Mouse (Mus musculus) c-Kit-positive CD71-negative TER-119-negative erythroid progenitor cells, embryonic 14.5 days (primary cell): Measurements from ENCODE around the gene B4galt3.
A peak's percentile ranks its signal among the peaks of the same experiment; 100 is the strongest.
"Not testable (repeated sequence)": the region's sequence is repeated elsewhere in the genome, so short reads cannot be mapped to it uniquely, and the experiment has no call there.

Experiments
- DNase-seq: peaks from one replicate; pipeline ENCODE4 v3.0.0-alpha.2; 2013; ENCODE audit warnings: low read depth

Gene B4galt3

GRCm38 (mm10) chr1:171240911-171241310 lies 29.2 kb upstream of the B4galt3 start:
- DNase-seq, result no peak

DNA sequence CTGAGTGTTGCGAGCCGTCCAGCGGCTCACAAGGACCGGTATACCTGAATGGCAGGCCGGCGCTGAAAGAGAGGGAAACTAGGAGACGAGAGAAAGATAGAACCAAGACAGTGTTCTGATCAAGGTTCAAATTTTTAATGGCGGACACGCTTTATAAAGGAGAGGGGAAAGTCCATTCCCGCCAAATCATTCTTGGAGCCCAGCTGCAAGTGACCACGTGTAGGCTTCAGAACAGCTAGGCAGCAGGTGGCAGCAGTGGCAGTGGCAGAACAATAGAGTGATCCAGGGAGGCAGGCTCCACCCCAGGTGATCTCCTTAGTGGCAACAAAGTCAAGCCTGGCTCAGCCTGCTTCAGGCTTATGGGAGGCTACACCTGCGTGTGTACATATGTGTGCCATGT lies 28.2 kb upstream of the B4galt3 start:
- not testable (repeated sequence) for DNase-seq

DNA sequence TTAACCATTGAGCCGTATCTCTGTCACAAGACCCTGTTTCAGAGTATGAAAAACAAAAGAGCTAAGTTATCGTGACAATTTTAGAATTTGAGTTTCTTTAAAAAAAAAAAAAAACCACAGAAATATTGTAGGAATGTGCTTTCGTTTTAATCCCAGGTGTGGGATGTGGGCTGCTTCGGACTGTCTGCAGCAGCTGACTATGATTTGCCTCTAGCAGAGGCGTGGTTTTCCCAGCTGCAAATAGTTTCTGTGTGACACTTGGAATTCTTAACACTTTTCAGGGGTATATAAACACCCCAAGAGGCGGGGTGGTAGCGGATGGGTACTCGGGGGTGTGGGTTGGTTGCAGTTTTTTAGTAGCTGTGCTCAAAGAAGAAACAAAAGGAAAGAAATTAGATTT lies 24.8 kb upstream of the B4galt3 start:
- DNase-seq, result no peak

- peak; percentile 96 for DNase-seq
These were observed 23.2 kb upstream of the B4galt3 start for GRCm38 (mm10) chr1:171246709-171247452.

- DNase-seq, result no peak
These were observed 22.7 kb upstream of the B4galt3 start for GRCm38 (mm10) chr1:171247453-171247841.

GRCm38 (mm10) chr1:171247916-171248315 lies 22.2 kb upstream of the B4galt3 start:
- no peak for DNase-seq

DNA sequence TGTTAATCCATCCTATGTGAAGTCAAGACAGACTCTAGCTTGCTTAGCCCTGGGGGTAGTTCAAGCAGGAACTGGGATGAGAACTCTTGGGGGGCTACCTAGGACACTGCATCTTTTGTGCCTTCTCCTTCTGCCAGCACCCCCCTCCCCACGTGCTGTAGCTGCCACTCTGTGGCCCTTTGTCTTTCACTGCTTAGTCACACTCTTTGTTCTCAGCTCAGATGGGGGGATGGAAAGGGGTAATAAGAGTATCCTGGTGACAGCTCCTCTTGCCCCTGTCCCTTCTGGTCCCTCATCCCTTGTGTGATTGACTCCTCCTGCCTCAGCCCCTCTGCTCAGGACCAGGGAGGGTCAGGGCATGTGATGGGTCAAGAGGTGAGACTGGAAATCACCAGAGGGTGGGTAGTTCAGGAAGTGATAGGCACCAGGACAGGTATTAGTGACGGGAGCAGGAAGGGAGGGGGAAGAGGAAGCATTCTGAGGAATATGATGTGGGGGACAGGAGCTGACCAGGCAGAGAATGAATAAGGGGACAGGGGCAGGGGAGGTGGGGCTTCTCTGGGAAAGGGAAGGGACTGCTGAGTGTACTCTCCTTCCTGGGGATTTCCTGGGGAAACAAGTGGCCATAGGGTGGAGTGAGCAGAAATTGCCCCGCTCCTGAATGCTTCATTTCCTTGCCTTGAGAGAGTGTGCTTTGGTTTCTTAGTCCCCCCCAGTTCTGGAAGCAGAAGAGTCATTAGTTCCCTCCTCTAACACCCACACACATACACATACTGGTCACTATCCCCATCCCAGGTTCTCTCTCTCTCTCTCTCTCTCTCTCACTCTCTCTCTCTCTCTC lies 21.5 kb upstream of the B4galt3 start:
- DNase-seq, result no peak

DNA sequence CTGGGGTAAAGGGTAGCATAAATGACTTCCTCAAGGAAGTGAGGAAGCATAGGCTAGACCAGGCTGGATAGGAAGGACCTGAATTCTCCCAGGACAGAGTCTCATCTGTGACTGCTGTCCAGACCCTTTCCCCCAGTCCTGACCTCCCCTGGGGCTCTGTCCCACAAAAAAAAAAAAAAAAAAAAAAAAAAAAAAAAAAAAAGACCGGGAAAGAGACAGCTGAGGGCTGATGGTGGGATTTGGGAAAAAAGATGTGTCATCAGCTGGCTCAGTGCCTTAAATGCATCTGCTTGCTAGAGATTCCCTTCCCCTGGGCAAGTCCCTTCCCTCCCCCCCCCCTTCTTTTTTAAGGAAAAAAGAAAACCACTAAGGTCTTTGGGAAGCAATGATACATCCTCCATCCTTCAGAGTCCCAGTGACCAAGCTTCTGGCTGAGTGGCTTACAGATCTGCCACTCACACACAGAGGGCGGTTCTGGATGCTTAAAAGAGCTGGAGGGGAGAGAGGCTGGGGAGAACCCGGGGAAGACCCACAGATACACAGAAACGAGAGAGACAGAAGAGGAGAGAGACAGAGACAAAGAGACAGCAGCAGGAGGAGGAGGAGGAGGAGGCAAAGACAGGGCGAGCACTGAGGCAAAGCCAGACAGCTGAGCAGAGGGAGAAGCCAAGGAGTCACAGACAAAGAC lies 20.1 kb upstream of the B4galt3 start, which contains the start of gene Adamts4:
Gene Adamts4 (plus strand): TSS at position 509 of the 688 bp plus-strand sequence.
- no peak for DNase-seq

DNA sequence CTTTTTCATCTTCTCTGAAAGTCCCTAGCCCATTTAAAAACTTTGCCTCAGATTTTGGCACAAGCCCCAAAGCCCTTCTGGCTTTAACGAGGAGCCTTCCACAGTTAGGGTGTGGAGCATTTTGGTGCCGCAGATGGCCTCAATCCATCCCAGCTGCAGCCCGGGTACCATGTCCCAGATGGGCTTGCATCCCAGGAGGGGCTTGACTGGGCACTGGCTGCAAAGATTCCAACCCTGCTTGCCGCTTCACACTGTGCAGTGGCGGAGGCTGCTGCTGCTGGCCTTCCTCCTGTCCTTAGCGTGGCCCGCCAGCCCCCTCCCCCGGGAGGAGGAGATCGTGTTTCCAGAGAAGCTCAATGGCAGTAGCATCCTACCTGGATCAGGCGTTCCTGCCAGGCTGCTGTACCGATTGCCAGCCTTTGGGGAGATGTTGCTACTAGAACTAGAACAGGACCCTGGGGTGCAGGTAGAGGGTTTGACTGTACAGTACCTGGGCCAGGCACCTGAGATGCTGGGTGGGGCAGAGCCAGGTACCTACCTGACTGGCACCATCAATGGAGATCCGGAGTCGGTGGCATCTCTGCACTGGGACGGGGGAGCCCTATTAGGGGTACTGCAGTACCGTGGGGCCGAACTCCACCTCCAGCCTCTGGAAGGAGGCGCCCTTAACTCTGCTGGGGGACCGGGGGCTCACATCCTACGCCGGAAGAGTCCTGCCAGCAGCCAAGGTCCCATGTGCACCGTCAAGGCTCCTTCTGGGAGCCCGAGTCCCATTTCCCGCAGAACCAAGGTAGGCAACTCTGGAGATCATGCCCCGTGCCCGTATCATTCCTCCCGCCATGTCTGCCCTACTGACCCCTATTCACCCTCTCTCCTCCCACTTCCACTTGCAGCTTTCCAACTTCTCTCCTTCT lies 19.2 kb upstream of the B4galt3 start, which contains the start of gene Ndufs2:
Gene Ndufs2 (minus strand): TSS at position 709 of the 914 bp plus-strand sequence.
- DNase-seq, result no peak

DNA sequence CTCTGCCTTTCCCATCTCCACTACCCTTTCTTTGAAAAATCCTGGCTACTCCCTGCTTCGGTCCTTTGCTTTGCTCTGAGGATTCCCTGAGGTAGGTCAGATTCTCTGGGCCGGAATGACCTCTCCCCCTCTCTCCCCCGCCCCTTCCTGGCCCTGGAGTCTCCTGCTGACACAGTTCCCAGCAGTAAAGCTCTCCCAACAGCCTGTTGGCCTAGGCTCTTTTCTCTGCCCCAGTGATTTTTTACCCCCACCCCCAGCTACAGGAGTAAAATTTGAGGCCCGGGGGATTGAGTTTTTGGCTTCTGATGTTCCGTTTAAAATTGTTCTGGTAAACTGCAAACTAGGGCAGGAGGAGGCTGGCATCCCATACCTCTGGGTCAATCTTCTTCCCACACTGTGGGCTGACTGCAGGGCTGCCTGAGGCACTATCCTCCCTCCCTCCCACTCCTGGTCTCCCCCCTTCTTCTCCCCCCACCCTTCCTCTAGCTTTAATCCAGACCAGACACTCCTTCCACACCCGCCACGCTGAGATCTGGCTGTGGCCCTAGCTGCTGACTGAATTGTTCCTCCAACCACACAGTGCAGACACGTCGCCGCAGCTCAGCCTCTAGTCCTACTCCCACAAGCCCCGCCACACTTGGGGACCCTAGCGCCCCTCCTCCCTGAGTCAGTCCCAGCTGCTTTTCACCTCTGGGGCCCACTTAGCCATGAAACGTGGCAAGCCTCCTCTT lies 18.4 kb upstream of the B4galt3 start:
- DNase-seq, result no peak

DNA sequence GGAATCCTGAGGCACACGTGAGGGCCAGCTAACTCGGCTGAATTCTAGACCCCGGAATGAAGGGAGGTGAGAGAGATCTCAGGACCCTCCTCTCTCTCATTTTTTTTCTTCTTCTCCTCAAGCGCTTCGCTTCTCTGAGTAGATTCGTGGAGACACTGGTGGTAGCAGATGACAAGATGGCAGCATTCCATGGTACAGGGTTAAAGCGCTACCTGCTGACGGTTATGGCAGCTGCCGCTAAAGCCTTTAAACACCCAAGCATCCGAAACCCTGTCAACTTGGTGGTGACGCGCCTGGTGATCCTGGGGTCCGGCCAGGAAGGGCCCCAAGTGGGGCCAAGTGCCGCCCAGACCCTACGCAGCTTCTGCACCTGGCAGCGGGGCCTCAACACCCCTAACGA lies 17.7 kb upstream of the B4galt3 start:
- DNase-seq, result no peak

GRCm38 (mm10) chr1:171256095-171256818 lies 13.9 kb upstream of the B4galt3 start:
- DNase-seq, result no peak

- DNase-seq, result no peak
These were observed 13.1 kb upstream of the B4galt3 start for GRCm38 (mm10) chr1:171256937-171257548.

GRCm38 (mm10) chr1:171257781-171258180 lies 12.3 kb upstream of the B4galt3 start:
- DNase-seq, result no peak

DNA sequence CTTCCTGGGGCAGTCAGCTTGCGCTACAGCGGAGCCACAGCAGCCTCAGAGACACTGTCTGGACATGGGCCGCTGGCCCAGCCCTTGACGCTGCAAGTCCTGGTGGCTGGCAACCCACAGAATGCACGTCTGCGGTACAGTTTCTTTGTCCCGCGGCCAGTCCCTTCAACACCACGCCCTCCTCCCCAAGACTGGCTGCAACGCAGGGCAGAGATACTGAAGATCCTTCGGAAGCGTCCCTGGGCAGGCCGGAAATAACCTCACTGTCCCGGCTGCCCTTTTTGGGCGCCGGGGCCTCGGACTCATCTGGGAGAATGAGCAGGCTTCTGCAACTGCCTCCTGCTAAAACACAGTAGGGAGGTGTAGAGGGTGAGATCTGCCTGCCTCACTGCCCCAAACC lies 11.2 kb upstream of the B4galt3 start:
- DNase-seq, result no peak

DNA sequence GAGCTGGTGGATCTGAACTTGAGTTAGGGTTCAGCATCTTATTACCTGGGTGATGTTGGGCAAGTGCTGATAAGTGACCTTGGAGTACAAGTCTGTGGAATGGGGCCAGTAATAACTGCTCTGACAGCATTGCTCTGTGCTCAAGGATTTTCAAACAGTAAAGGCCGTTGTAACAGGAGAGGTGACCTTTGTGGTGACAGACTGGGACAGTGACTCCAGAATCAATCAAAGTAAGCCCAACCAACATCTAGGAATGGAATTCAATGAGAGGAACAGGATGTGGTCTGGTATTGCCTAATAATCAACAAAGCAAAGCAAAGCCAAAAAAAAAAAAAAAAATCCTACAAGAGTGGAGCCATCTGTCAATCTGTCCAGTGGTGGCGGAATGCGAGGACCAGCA lies 9.8 kb upstream of the B4galt3 start:
- DNase-seq, result no peak

DNA sequence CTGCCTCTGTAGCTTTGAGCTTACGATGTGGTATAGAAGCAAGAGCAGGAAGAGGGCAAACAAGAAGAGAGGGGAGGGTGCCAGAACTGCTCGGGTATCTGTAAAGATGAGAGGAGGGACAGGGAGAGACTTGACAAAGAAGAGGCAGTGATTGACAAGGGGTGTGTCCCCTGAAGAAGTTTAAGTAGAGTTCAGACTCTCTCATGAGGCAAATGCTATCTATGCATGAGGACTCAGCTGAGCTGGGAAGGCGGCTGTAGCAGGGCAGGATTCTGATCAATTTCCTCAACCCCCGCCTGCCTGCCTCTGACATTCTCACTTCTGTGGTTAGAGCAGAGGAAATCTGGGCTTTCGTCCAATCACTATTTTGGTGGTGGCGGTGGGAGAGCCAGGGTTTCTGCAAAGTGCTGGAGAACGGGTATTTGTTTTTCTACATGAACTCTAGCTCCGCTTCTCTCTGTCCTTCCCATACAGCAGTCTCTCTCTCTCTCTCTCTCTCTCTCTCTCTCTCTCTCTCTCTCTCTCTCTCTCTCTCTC lies 7.5 kb upstream of the B4galt3 start:
- DNase-seq, result no peak

DNA sequence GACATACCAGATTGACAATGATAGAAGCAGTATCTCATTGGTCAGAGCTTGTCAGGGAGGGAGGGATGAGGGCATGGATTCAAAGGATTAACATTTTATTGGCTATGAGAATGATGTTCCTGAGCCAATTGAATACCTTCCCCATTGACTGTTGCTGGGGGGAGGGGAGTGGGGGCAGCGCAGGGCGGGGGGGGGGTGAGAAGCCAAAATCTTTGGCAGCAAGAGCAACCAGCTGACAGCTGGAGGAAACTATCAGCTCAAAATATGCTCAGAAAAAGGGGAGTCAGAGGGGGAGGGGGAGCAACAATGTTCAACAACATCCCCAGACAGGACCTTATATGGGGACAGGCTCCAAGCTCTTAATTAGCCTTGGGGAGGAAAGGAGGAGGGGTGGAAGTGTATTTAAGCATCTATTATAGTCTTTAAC lies 6.9 kb upstream of the B4galt3 start:
- DNase-seq, result no peak
